Mouse (Mus musculus) lung, embryonic 14.5 days (tissue): Measurements from ENCODE around the gene Vps11. TPM values are rescaled to one million over a fixed set of nuclear protein-coding genes. Genes with fewer than 3 reads are reported as not detected.
A peak's percentile ranks its signal among the peaks of the same experiment; 100 is the strongest.

ENCODE experiments used
- ATAC-seq: fragments of 200-750 bp; cut with Nextera tagmentation; 2 replicates; pipeline ENCODE4 v1.8.0; 2017; ENCODE audit warnings: mild to moderate bottlenecking, moderate TSS enrichment, moderate library complexity; ENCODE audit not compliant: insufficient read depth
- DNase-seq: peaks from one replicate; pipeline ENCODE4 v3.0.0-alpha.2; 2015
- H3K27ac ChIP-seq: fragments of 300-500 bp; sonication (generic); 2 replicates; pipeline ENCODE4 v1.5.1; 2014; ENCODE audit warnings: low read depth, mild to moderate bottlenecking, moderate library complexity
- H3K27me3 ChIP-seq: fragments of 300-500 bp; sonication (generic); 2 replicates; pipeline ENCODE4 v1.6.1; 2014; ENCODE audit warnings: low read length, control low read depth; ENCODE audit not compliant: insufficient read depth
- H3K36me3 ChIP-seq: fragments of 300-500 bp; sonication (generic); 2 replicates; pipeline ENCODE4 v1.6.1; 2014; ENCODE audit warnings: control low read depth; ENCODE audit not compliant: insufficient read depth
- H3K4me1 ChIP-seq: fragments of 300-500 bp; sonication (generic); 2 replicates; pipeline ENCODE4 v1.6.1; 2014; ENCODE audit warnings: antibody characterized with exemption, control low read depth; ENCODE audit not compliant: insufficient read depth
- H3K4me2 ChIP-seq: fragments of 300-500 bp; sonication (generic); 2 replicates; pipeline ENCODE4 v1.6.1; 2014; ENCODE audit warnings: mild to moderate bottlenecking
- H3K4me3 ChIP-seq: fragments of 300-500 bp; sonication (generic); 2 replicates; pipeline ENCODE4 v1.5.1; 2014; ENCODE audit warnings: low read depth, low read length
- H3K9ac ChIP-seq: fragments of 300-500 bp; sonication (generic); 2 replicates; pipeline ENCODE4 v1.6.1; 2014
- H3K9me3 ChIP-seq: fragments of 300-500 bp; sonication (generic); 2 replicates; pipeline ENCODE4 v1.6.1; 2016; ENCODE audit warnings: low read depth, low read length, control low read depth
- CTCF ChIP-seq: IDR thresholded peaks from 2 replicates; pipeline ENCODE4 v1.5.1; 2016; ENCODE audit warnings: antibody characterized with exemption, low read depth
- WGBS: fragments of 180-500 bp; shearing (Covaris S2); extraction: QIAGEN DNeasy Blood & Tissue Kit; methylation state at CpG from one replicate; pipeline ENCODE4 v1.1.7; 2014; 5-methylcytosine and 5-hydroxymethylcytosine counted together
- polyA plus RNA-seq: library from polyadenylated mRNA; unstranded; fragments of >200 nt; fragmentation: Nextera tagmentation; extraction: Ambion mirVana; gene quantifications from 2 replicates; pipeline ENCODE4 v1.2.1, GENCODE M21; 2014

The Vps11 gene
- polyA plus RNA-seq, 1 experiment from 2014 or later, result 26.8 TPM

DNA sequence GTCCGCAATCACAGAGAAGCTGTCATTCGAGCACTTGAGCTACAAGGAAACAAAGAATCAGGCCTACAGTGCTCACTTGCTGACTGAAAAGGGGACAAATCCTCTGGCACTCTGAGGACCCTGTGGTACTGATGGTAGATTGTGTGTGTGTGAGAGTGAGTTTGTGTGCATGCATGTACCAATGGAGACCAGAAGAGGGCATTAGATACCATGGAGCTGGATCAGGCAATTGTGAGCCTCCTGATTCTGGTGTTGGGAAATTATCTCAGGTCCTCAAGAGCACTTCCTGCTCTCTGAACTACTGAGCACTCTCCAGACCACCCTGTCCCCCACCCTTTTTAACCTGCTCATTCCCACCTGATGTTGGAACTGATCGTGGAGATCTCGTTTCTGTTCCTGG, 12.9 kb downstream of the Vps11 start:
- ATAC-seq (no peak), DNase-seq (no peak)
- no peak overlapping the region for H3K9ac ChIP-seq
- H3K4me1 ChIP-seq, result no peaks in the 10 kb centered on the region
- H3K27ac ChIP-seq, result no peak overlapping the region
- H3K36me3 ChIP-seq, result peaks cover 69% of the 10 kb centered on the region
- H3K9me3 ChIP-seq, result no peaks in the 10 kb centered on the region
- peak; percentile 30 for TF ChIP-seq CTCF
- H3K27me3 ChIP-seq, result no peaks in the 10 kb centered on the region
- no peak overlapping the region for H3K4me3 ChIP-seq
- no peak overlapping the region for H3K4me2 ChIP-seq
- WGBS, result 96% methylated on average over 4 of the region's 4 CpGs

DNA sequence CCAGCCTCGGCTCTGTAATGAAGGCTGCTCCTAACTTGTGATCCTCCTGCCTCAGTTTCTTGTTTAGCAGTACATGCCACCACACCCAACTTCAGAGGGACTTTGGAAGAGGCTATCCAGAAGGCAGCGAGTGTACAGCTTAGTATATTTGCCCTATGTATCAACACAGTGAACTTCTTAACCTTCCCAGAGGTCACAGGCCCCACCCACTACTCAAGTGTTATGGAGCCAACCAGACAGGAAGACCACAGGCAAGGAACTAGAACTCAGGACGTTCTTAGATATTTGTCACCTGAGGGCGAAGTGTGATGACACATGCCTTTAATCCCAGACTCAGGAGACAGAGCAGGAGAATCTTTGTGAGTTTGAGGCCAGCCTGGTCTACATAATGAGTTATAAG, 13.8 kb downstream of the Vps11 start:
- H3K9me3 ChIP-seq, result no peaks in the 10 kb centered on the region
- 82% methylated on average over 4 of the region's 4 CpGs for WGBS
- ATAC-seq, result no peak

DNA sequence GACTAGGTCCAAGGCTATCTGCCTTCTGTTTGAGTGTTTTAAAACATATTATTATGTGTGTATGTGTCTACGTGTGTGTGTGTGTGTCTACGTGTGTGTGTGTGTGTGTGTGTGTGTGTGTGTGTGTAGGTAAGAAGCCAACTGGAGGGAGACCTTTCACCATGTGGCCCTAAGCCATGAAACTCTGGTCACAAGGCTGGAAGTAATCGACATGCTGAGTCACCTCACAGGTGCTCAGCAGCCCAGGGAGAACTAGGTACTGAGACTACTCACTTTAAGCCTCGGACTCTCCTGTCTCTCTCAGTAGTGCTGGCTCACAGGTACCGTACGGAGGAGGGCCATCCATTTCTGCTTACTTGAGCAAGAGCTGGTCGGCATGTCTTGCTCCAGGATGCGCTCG, 14.3 kb downstream of the Vps11 start:
- ATAC-seq (no peak), DNase-seq (no peak)
- no peak overlapping the region for H3K9ac ChIP-seq
- H3K27ac ChIP-seq, result no peak overlapping the region
- no peak overlapping the region for H3K4me2 ChIP-seq
- H3K36me3 ChIP-seq, result peaks cover 55% of the 10 kb centered on the region
- TF ChIP-seq CTCF, result no peak
- H3K9me3 ChIP-seq, result no peaks in the 10 kb centered on the region
- H3K4me1 ChIP-seq, result no peaks in the 10 kb centered on the region
- 93% methylated on average over 9 of the region's 9 CpGs for WGBS
- no peak overlapping the region for H3K4me3 ChIP-seq
- H3K27me3 ChIP-seq, result no peaks in the 10 kb centered on the region

More for the DNA sequence above, 13.8 kb downstream of the Vps11 start:
- no peak overlapping the region for H3K4me2 ChIP-seq
- H3K27me3 ChIP-seq, result no peaks in the 10 kb centered on the region
- H3K27ac ChIP-seq, result no peak overlapping the region
- peaks cover 60% of the 10 kb centered on the region for H3K36me3 ChIP-seq
- DNase-seq, result no peak
- no peaks in the 10 kb centered on the region for H3K4me1 ChIP-seq
- no peak overlapping the region for H3K9ac ChIP-seq
- no peak for TF ChIP-seq CTCF
- no peak overlapping the region for H3K4me3 ChIP-seq

DNA sequence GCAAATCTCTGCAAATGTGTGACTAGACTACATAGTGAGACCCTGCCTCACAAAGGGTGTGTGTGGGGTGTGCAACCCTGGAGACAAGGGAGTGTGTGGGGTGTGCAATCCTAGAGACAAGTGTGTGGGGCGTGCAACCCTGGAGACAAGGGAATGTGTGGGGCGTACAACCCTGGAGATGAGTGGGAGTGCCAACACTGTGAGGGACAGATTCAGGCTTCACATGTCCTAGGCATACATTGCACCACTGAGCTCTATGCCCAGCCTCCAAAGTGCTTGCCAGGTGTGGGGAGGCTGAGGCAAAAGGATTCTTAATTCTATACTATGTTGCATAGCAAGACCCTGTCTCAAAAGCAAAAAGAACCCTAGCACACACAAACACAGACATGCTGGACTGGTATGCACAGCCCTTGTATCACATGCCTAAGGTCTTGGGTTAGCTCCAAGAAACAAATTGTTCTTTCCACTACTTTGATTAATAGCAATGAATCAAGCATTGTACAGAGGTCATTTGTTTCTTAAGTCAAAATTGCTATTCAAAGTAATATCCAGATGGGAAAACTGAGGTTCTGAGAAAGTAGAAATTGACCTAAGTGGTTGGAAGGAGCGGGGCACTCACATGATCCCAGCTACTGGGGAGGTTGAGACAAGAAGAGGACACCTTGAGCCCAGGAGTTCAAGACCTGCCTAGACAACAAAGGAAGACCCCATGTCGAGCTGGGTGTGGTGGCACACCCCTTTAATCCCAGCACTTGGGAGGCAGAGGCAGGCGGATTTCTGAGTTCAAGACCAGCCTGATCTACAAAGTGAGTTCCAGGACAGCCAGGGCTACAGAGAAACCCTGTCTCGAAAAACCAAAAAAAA, 15.7 kb downstream of the Vps11 start:
- Histone ChIP-seq H3K4me1 (no peaks in the 10 kb centered on the region), H3K36me3 (peaks cover 49% of the 10 kb centered on the region), H3K4me2 (no peak overlapping the region), H3K9ac (no peak overlapping the region), H3K9me3 (no peaks in the 10 kb centered on the region), H3K4me3 (no peak overlapping the region), H3K27me3 (no peaks in the 10 kb centered on the region), H3K27ac (no peak overlapping the region)
- WGBS, result 86% methylated on average over 6 of the region's 6 CpGs
- TF ChIP-seq CTCF, result no peak
- DNase-seq (no peak), ATAC-seq (no peak)

DNA sequence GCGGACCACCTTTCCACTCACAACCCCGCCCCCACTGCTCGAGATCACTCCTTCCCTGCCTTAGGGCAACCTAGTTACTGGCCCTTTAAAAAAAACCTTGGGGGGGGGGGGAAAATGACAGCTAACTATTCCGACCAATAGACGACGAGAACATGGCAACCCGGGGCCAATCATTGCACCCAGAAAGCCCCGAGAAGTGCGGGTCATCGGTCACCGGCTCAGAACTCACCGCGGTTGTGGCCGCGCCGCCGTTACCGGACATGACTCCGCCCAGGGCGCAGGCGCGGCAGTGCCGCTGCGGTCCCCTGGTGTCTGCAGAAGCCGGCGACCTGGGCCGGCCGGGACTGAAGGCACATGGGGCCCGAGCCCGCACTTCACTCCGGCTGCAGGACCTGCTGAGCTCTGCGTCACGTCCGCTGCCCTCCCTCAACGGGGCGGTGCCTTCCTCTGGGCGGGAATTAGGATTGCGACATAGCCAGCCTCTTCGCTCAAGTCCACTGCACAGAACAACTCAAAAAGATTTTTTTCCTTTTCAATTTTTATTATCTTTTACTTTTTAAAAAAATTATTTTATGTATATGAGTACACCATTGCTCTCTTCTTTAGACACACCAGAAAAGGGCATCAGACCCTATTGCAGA, 17.6 kb downstream of the Vps11 start, which contains the start of gene Hmbs:
Gene Hmbs (minus strand): TSS at position 448 of the 641 bp plus-strand sequence.
- H3K9ac ChIP-seq, result peak within 1 kb of the TSS; percentile 74
- DNase-seq (peak; percentile 97), ATAC-seq (peak; percentile 95)
- peak within 1 kb of the TSS; percentile 98 for H3K27ac ChIP-seq
- H3K36me3 ChIP-seq, result peaks cover 45% of the 10 kb centered on the region
- no peaks in the 10 kb centered on the region for H3K9me3 ChIP-seq
- peak within 1 kb of the TSS; percentile 76 for H3K4me3 ChIP-seq
- H3K4me2 ChIP-seq, result peak within 1 kb of the TSS; percentile 82
- no peak for TF ChIP-seq CTCF
- no peaks in the 10 kb centered on the region for H3K4me1 ChIP-seq
- WGBS, result under 1% methylated on average over 39 of the region's 39 CpGs
- H3K27me3 ChIP-seq, result no peaks in the 10 kb centered on the region

DNA sequence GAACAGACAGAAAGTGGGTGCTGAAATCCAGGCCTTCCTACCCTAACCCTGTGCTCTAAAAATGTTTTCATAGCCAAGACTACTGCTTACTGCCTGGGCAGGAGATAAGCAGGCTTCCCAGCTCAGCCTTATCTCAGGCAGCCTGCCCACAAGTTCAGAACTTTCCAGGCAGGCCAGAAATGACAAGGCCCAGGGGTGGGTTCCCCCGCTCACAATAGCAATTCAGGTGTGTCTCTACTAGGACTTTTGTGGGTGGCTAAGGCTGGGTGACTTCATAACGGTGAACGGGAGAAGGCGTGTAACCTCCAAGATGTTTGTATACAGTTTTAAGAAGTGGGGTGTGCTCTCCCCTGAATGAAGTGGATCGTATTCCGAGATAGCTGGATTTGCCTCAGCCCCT, 18.2 kb downstream of the Vps11 start:
- no peaks in the 10 kb centered on the region for H3K4me1 ChIP-seq
- peak overlapping the region; percentile 76 for H3K4me3 ChIP-seq
- peak overlapping the region; percentile 82 for H3K4me2 ChIP-seq
- peak overlapping the region; percentile 74 for H3K9ac ChIP-seq
- 8% methylated on average over 6 of the region's 6 CpGs for WGBS
- no peak for TF ChIP-seq CTCF
- DNase-seq (peak; percentile 27), ATAC-seq (peak; percentile 26)
- H3K27ac ChIP-seq, result peak overlapping the region; percentile 98
- H3K36me3 ChIP-seq, result peaks cover 43% of the 10 kb centered on the region
- H3K27me3 ChIP-seq, result no peaks in the 10 kb centered on the region
- H3K9me3 ChIP-seq, result no peaks in the 10 kb centered on the region

DNA sequence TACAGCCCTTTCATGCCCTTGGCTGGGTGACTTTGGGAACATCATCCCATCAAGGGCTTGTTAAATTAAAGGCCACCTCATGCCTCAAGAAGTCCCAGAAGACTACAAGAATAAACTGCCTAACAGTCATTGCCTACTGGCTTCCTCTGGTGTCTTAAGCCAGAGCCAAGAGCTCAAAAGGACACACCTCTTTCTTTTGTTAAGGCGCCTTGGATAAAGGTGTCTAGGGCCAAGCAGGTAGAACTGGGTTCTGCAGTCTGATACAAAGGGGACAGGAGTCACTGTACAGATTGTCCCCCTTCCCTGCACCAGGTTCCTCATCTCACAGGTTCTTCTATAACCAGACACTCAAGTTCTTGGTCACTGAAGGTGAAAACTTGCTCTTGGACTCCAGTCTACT, 18.9 kb downstream of the Vps11 start:
- H3K4me1 ChIP-seq, result no peaks in the 10 kb centered on the region
- 100% methylated on average over 1 of the region's 1 CpGs for WGBS
- H3K27ac ChIP-seq, result peak overlapping the region; percentile 98; the same call in 1 of the 2 replicates
- H3K36me3 ChIP-seq, result peaks cover 41% of the 10 kb centered on the region
- DNase-seq (no peak), ATAC-seq (no peak)
- no peaks in the 10 kb centered on the region for H3K9me3 ChIP-seq
- peak overlapping the region; percentile 76; the same call in 1 of the 2 replicates for H3K4me3 ChIP-seq
- peak overlapping the region; percentile 82 for H3K4me2 ChIP-seq
- H3K27me3 ChIP-seq, result no peaks in the 10 kb centered on the region
- no peak for TF ChIP-seq CTCF
- peak overlapping the region; percentile 74; the same call in 1 of the 2 replicates for H3K9ac ChIP-seq
